Mouse (Mus musculus): Measurements from ENCODE around the gene 4933415A04Rik. TPM values are rescaled to one million over a fixed set of nuclear protein-coding genes. Genes with fewer than 3 reads are reported as not detected.

The 4933415A04Rik gene
- total and polyA plus RNA-seq, 3 experiments = not detected

DNA sequence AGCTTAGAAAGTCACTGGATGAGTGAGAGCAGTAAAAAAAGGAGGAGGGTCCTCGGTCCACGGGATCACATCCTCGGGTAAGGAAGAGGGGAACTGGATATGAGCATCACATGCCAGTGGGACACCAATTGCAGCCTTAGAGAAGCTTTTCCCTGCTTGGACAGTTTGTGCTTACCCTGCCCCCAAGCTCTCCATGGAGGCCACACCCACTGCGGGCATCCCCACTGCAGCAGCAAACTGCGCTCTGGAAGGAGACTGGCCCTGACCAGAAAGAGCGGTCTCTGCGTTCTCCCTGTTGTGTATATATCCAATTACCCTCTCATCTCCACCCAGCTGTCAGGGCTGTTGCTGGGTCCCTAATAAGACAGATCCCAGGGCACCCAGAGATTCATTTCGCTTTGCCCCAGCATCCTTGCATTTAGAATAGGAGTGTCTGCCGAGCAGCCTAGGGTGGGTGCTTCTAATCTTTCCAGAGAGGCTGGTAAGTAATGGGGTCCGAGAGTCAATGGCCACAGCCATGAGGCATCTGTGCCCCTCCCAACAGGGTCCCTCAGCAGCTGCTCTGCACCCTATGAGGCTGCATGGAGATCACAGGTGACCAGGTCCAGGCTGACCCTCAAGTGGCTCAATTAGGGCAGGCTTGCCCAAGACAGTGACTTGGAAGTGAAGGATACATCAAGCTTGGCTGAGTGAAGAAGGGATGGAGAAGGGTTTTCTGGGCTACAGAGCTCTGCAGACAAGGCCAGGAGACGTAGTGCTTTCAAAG, 8.9 kb upstream of the 4933415A04Rik start:
- Histone ChIP-seq H3K9me3 (replicated peaks; ENCODE audit: insufficient read depth, low read length) (no peaks in the 10 kb centered on the region), H3K27me3 (ENCODE audit: control insufficient read depth in 1 of 2, insufficient read depth in 2 of 2, low read length in 2 of 2) (no peaks in the 10 kb centered on the region; a peak in 1 of 4 replicates), H3K27ac (ENCODE audit: control insufficient read depth, low read depth, low read length) (no peak overlapping the region), H3K4me3 (ENCODE audit: control insufficient read depth in 1 of 2, insufficient read depth in 1 of 2, low read depth in 2 of 2, low read length in 2 of 2) (no peak overlapping the region), H3K79me2 (ENCODE audit: control insufficient read depth, insufficient read depth, low read length, poor library complexity) (no peaks in the 10 kb centered on the region), H3K36me3 (ENCODE audit: control insufficient read depth in 1 of 2, insufficient read depth in 2 of 2, low read length in 2 of 2) (no peaks in the 10 kb centered on the region), H3K4me1 (ENCODE audit: control insufficient read depth in 1 of 2, insufficient read depth in 2 of 2, low read length in 2 of 2) (no peaks in the 10 kb centered on the region), H3K9ac (ENCODE audit: control insufficient read depth, low read depth, low read length, poor library complexity, severe bottlenecking) (no peak overlapping the region)
- TF ChIP-seq MYB (IDR thresholded peaks at IDR 0.05; ENCODE audit: low read depth, low read length) = no peak
- no peak for TF ChIP-seq MAX (IDR thresholded peaks at IDR 0.05; ENCODE audit: low read length)
- TF ChIP-seq TAL1 (IDR thresholded peaks at IDR 0.05; ENCODE audit: low read length) = no peak
- TF ChIP-seq ZC3H11A (IDR thresholded peaks at IDR 0.05; ENCODE audit: low read depth, low read length) = no peak
- TF ChIP-seq SIN3A (IDR thresholded peaks at IDR 0.05; ENCODE audit: low read length) = no peak
- no peak for TF ChIP-seq ELF1 (IDR thresholded peaks at IDR 0.05; ENCODE audit: low read depth, low read length)
- no peak for TF ChIP-seq BHLHE40 (IDR thresholded peaks at IDR 0.05; ENCODE audit: borderline replicate concordance, low read depth, low read length)
- no peak for TF ChIP-seq EP300 (IDR thresholded peaks at IDR 0.05; ENCODE audit: low read depth in 1 of 2, low read length in 2 of 2)
- no peak for TF ChIP-seq TBP (IDR thresholded peaks at IDR 0.05; ENCODE audit: low read depth, low read length)
- no peak for TF ChIP-seq MAZ (IDR thresholded peaks at IDR 0.05; ENCODE audit: low read depth, low read length)
- TF ChIP-seq UBTF (IDR thresholded peaks at IDR 0.05; ENCODE audit: borderline replicate concordance, insufficient read depth, low read depth, low read length) = no peak
- no peak for TF ChIP-seq MAFK (IDR thresholded peaks at IDR 0.05; ENCODE audit: borderline replicate concordance, low read depth, low read length)
- DNase-seq (ENCODE audit: low read depth, low spot score) = no peak

- Histone ChIP-seq H3K9me3 (replicated peaks; ENCODE audit: insufficient read depth, low read length) (no peaks in the 10 kb centered on the region), H3K9ac (ENCODE audit: control insufficient read depth, low read depth, low read length, poor library complexity, severe bottlenecking) (no peak overlapping the region), H3K27me3 (ENCODE audit: control insufficient read depth in 1 of 2, insufficient read depth in 2 of 2, low read length in 2 of 2) (no peaks in the 10 kb centered on the region), H3K4me3 (ENCODE audit: control insufficient read depth in 1 of 2, insufficient read depth in 1 of 2, low read depth in 2 of 2, low read length in 2 of 2) (no peak overlapping the region), H3K36me3 (ENCODE audit: control insufficient read depth in 1 of 2, insufficient read depth in 2 of 2, low read length in 2 of 2) (no peaks in the 10 kb centered on the region), H3K79me2 (ENCODE audit: control insufficient read depth, insufficient read depth, low read length, poor library complexity) (no peaks in the 10 kb centered on the region), H3K27ac (ENCODE audit: control insufficient read depth, low read depth, low read length) (no peak overlapping the region), H3K4me1 (ENCODE audit: control insufficient read depth in 1 of 2, insufficient read depth in 2 of 2, low read length in 2 of 2) (no peaks in the 10 kb centered on the region)
- no peak for DNase-seq (ENCODE audit: low read depth, low spot score)
- TF ChIP-seq EP300 (IDR thresholded peaks at IDR 0.05; ENCODE audit: low read depth in 1 of 2, low read length in 2 of 2) (no peak), ELF1 (IDR thresholded peaks at IDR 0.05; ENCODE audit: low read depth, low read length) (no peak), CHD2 (IDR thresholded peaks at IDR 0.05; ENCODE audit: low read length) (no peak), CTCF (IDR thresholded peaks at IDR 0.05 in 2 of 3, conservative IDR thresholded peaks at IDR 0.05 in 1 of 3; ENCODE audit: control insufficient read depth in 1 of 3, insufficient read depth in 1 of 3, low read depth in 2 of 3, low read length in 3 of 3, poor library complexity in 1 of 3, severe bottlenecking in 1 of 3) (no peak), TAL1 (IDR thresholded peaks at IDR 0.05; ENCODE audit: low read length) (no peak), NELFE (IDR thresholded peaks at IDR 0.05; ENCODE audit: low read depth, low read length) (no peak), UBTF (IDR thresholded peaks at IDR 0.05; ENCODE audit: borderline replicate concordance, insufficient read depth, low read depth, low read length) (no peak), MAFK (IDR thresholded peaks at IDR 0.05; ENCODE audit: borderline replicate concordance, low read depth, low read length) (no peak), GATA1 (IDR thresholded peaks at IDR 0.05; ENCODE audit: low read depth, low read length) (no peak), HCFC1 (IDR thresholded peaks at IDR 0.05; ENCODE audit: low read depth, low read length) (no peak), MEF2A (IDR thresholded peaks at IDR 0.05; ENCODE audit: extremely low read depth, insufficient replicate concordance, low read depth, low read length, poor library complexity, severe bottlenecking) (no peak), SIN3A (IDR thresholded peaks at IDR 0.05; ENCODE audit: low read length) (no peak), MYC (IDR thresholded peaks at IDR 0.05; ENCODE audit: low read depth, low read length) (no peak), ZNF384 (IDR thresholded peaks at IDR 0.05; ENCODE audit: low read depth, low read length) (no peak), NRF1 (IDR thresholded peaks at IDR 0.05; ENCODE audit: insufficient read depth, low read depth, low read length, poor library complexity, severe bottlenecking) (no peak), MAX (IDR thresholded peaks at IDR 0.05; ENCODE audit: low read length) (no peak), ZKSCAN1 (IDR thresholded peaks at IDR 0.05; ENCODE audit: low read depth, low read length) (no peak), JUND (IDR thresholded peaks at IDR 0.05; ENCODE audit: low read depth, low read length) (no peak), SMC3 (IDR thresholded peaks at IDR 0.05; ENCODE audit: low read depth, low read length) (no peak)
These were observed 1.4 kb upstream of the 4933415A04Rik start for GRCm38 (mm10) chr11:43585211-43586005.
